Mouse (Mus musculus) midbrain, embryonic 11.5 days (tissue): ENCODE data around the gene Kiz. TPM values are rescaled to one million over a fixed set of nuclear protein-coding genes. Genes with fewer than 3 reads are reported as not detected.

Experiments
- ATAC-seq: fragments of 200-750 bp; cut with Nextera tagmentation; 2 replicates; pipeline ENCODE4 v1.8.0; 2017; ENCODE audit warnings: moderate TSS enrichment, moderate library complexity; ENCODE audit not compliant: low FRiP score
- DNase-seq: peaks from one replicate; pipeline ENCODE4 v3.0.0; 2015; ENCODE audit warnings: low spot score; ENCODE audit errors: missing footprints
- H3K27ac ChIP-seq: fragments of 300-500 bp; sonication (generic); 2 replicates; pipeline ENCODE4 v1.5.1; 2014; ENCODE audit warnings: low read depth, low read length
- H3K27me3 ChIP-seq: fragments of 300-500 bp; sonication (generic); 2 replicates; pipeline ENCODE4 v1.6.1; 2014; ENCODE audit warnings: mild to moderate bottlenecking, low read length, moderate library complexity, mixed read lengths; ENCODE audit not compliant: control insufficient read depth, insufficient read depth
- H3K36me3 ChIP-seq: fragments of 300-500 bp; sonication (generic); 2 replicates; pipeline ENCODE4 v1.6.1; 2014; ENCODE audit warnings: mild to moderate bottlenecking, low read length, moderate library complexity, mixed read lengths; ENCODE audit not compliant: control insufficient read depth, insufficient read depth
- H3K4me1 ChIP-seq: fragments of 300-500 bp; sonication (generic); 2 replicates; pipeline ENCODE4 v1.6.1; 2014; ENCODE audit warnings: low read length; ENCODE audit not compliant: control insufficient read depth, insufficient read depth
- H3K4me2 ChIP-seq: fragments of 300-500 bp; sonication (generic); 2 replicates; pipeline ENCODE4 v1.6.1; 2014; ENCODE audit warnings: mild to moderate bottlenecking, moderate library complexity
- H3K4me3 ChIP-seq: fragments of 300-500 bp; sonication (generic); 2 replicates; pipeline ENCODE4 v1.5.1; 2014; ENCODE audit warnings: low read depth, low read length
- H3K9ac ChIP-seq: fragments of 300-500 bp; sonication (generic); 2 replicates; pipeline ENCODE4 v1.6.1; 2014; ENCODE audit warnings: low read length
- H3K9me3 ChIP-seq: fragments of 300-500 bp; sonication (generic); 2 replicates; pipeline ENCODE4 v1.6.1; 2016; ENCODE audit warnings: low read length; ENCODE audit not compliant: control insufficient read depth
- WGBS: fragments of 180-500 bp; shearing (Covaris S2); extraction: QIAGEN DNeasy Blood & Tissue Kit; methylation state at CpG from one replicate; pipeline ENCODE4 v1.1.7; 2014; 5-methylcytosine and 5-hydroxymethylcytosine counted together
- polyA plus RNA-seq: library from polyadenylated mRNA; unstranded; fragments of >200 nt; fragmentation: Nextera tagmentation; extraction: Ambion mirVana; gene quantifications from 2 replicates; pipeline ENCODE4 v1.2.1, GENCODE M21; 2014

The Kiz gene
- polyA plus RNA-seq, 1 experiment from 2014 or later = 37.4 TPM

GRCm38 (mm10) chr2:147007265-147007664 is 151.6 kb downstream of the Kiz start:
- 97% methylated on average over 2 of the region's 2 CpGs for WGBS
- no peak overlapping the region for H3K27ac ChIP-seq
- no peaks in the 10 kb centered on the region for H3K27me3 ChIP-seq
- no peak overlapping the region for H3K4me2 ChIP-seq
- ATAC-seq (no peak), DNase-seq (no peak)
- H3K4me3 ChIP-seq = no peak overlapping the region
- no peak overlapping the region for H3K9ac ChIP-seq
- peaks cover 6% of the 10 kb centered on the region for H3K4me1 ChIP-seq
- no peaks in the 10 kb centered on the region for H3K9me3 ChIP-seq
- no peaks in the 10 kb centered on the region for H3K36me3 ChIP-seq

DNA sequence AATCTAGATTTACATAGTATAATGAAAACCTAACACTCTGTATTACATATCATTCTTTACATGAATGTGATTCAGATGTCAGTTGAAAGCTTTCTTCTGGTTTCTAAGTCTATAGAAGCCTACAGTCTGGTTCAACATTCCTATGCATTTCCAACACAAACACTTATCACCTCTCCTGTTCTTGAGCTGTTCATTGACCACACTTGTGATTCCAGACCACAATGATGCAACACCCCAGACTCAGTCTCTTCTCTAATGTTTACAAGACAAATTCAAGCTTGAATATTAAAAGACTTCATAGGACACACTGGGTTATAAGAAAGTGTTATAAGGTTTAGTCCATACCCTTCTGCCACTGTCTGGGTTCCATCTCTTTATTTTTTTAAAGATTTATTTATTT is 153.4 kb downstream of the Kiz start:
- DNase-seq (no peak), ATAC-seq (no peak)
- Histone ChIP-seq H3K9me3 (no peaks in the 10 kb centered on the region), H3K4me3 (no peak overlapping the region), H3K27ac (no peak overlapping the region), H3K4me1 (peaks cover 7% of the 10 kb centered on the region), H3K4me2 (no peak overlapping the region), H3K27me3 (no peaks in the 10 kb centered on the region), H3K36me3 (no peaks in the 10 kb centered on the region), H3K9ac (no peak overlapping the region)

DNA sequence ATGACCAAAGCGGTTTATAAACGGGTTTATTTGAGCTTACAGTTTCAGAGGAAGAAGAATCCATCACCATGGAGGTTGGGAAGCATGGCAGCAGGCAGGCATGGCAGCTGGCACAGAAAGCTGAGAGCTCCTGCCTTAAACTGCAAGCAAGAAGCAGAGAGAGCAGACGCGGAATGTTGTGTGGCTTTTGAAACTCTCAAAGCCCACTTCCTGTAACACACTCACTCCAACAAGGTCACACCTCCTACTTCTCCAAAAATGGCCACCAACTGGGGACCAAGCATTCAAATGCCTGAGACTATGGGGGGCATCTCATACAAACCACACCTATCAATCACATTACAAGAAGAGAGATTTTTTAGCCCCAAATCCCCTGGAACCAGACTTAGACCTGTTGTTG is 154.5 kb downstream of the Kiz start:
- ATAC-seq (no peak), DNase-seq (no peak)
- H3K9me3 ChIP-seq = no peaks in the 10 kb centered on the region
- WGBS = 94% methylated on average over 4 of the region's 4 CpGs
- H3K4me2 ChIP-seq = no peak overlapping the region
- no peaks in the 10 kb centered on the region for H3K27me3 ChIP-seq
- no peaks in the 10 kb centered on the region for H3K36me3 ChIP-seq
- peaks cover 13% of the 10 kb centered on the region for H3K4me1 ChIP-seq
- H3K27ac ChIP-seq = no peak overlapping the region
- H3K9ac ChIP-seq = no peak overlapping the region
- H3K4me3 ChIP-seq = no peak overlapping the region

DNA sequence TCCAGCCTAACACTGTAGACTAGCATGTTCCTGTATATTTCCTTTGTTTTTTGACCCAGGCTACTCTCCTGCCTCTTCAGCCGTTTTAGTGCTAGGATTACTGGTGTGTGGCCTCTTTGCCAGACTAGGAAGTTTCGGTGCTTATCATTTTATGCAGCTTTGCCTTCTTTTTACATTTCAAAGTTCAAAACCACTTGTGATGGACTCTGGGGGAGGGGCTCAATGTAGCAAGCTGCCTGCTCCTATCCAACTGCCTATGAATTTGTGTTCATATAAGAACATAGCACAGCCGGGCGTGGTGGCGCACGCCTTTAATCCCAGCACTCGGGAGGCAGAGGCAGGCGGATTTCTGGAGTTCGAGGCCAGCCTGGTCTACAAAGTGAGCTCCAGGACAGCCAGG is 155.3 kb downstream of the Kiz start:
- WGBS = 94% methylated on average over 9 of the region's 9 CpGs

GRCm38 (mm10) chr2:147011474-147012140 is 155.9 kb downstream of the Kiz start:
- H3K4me3 ChIP-seq = peak overlapping the region; percentile 79
- peaks cover 14% of the 10 kb centered on the region for H3K4me1 ChIP-seq
- H3K9me3 ChIP-seq = no peaks in the 10 kb centered on the region
- peak overlapping the region; percentile 88; the same call in 1 of the 2 replicates for H3K9ac ChIP-seq
- DNase-seq (peak; percentile 54), ATAC-seq (no peak)
- H3K27ac ChIP-seq = no peak overlapping the region
- H3K4me2 ChIP-seq = peak overlapping the region; percentile 78
- H3K27me3 ChIP-seq = no peaks in the 10 kb centered on the region
- 85% methylated on average over 3 of the region's 3 CpGs for WGBS
- H3K36me3 ChIP-seq = no peaks in the 10 kb centered on the region

More for the DNA sequence above, 155.3 kb downstream of the Kiz start:
- H3K27me3 ChIP-seq = no peaks in the 10 kb centered on the region
- no peak overlapping the region for H3K4me2 ChIP-seq
- no peaks in the 10 kb centered on the region for H3K9me3 ChIP-seq
- H3K4me3 ChIP-seq = no peak overlapping the region
- H3K27ac ChIP-seq = no peak overlapping the region
- ATAC-seq (no peak), DNase-seq (no peak)
- H3K9ac ChIP-seq = no peak overlapping the region
- H3K36me3 ChIP-seq = no peaks in the 10 kb centered on the region
- H3K4me1 ChIP-seq = peaks cover 14% of the 10 kb centered on the region

- Histone ChIP-seq H3K27me3 (no peaks in the 10 kb centered on the region), H3K36me3 (no peaks in the 10 kb centered on the region), H3K9me3 (no peaks in the 10 kb centered on the region), H3K4me2 (peak overlapping the region; percentile 78), H3K9ac (peak overlapping the region; percentile 88), H3K4me1 (peaks cover 14% of the 10 kb centered on the region), H3K27ac (peak overlapping the region; percentile 96), H3K4me3 (peak overlapping the region; percentile 79)
- 53% methylated on average over 7 of the region's 7 CpGs for WGBS
- peak; percentile 83 for DNase-seq
- ATAC-seq = no peak
These were observed 156.5 kb downstream of the Kiz start for GRCm38 (mm10) chr2:147012141-147012622.

- Histone ChIP-seq H3K9me3 (no peaks in the 10 kb centered on the region), H3K27ac (peak within 1 kb of the TSS; percentile 96), H3K36me3 (no peaks in the 10 kb centered on the region), H3K4me1 (peaks cover 14% of the 10 kb centered on the region), H3K4me3 (peak within 1 kb of the TSS; percentile 79), H3K4me2 (peak within 1 kb of the TSS; percentile 78), H3K27me3 (no peaks in the 10 kb centered on the region), H3K9ac (peak within 1 kb of the TSS; percentile 88)
- DNase-seq (peak; percentile 99), ATAC-seq (peak; percentile 95)
- WGBS = under 1% methylated on average over 36 of the region's 37 CpGs
These were observed 157.0 kb downstream of the Kiz start, which contains the start of gene Xrn2 for GRCm38 (mm10) chr2:147012623-147013184. Gene Xrn2 (plus strand): TSS chr2:147012996.

- peak overlapping the region; percentile 78 for H3K4me2 ChIP-seq
- under 1% methylated on average over 59 of the region's 59 CpGs for WGBS
- ATAC-seq = peak; percentile 94
- DNase-seq = peak; percentile 99
- H3K4me1 ChIP-seq = peaks cover 14% of the 10 kb centered on the region
- H3K9ac ChIP-seq = peak overlapping the region; percentile 88
- H3K36me3 ChIP-seq = no peaks in the 10 kb centered on the region
- H3K27me3 ChIP-seq = no peaks in the 10 kb centered on the region
- peak overlapping the region; percentile 96 for H3K27ac ChIP-seq
- H3K9me3 ChIP-seq = no peaks in the 10 kb centered on the region
- peak overlapping the region; percentile 79 for H3K4me3 ChIP-seq
These were observed 157.7 kb downstream of the Kiz start for GRCm38 (mm10) chr2:147013194-147013969.
